Mouse (Mus musculus): Measurements from ENCODE around the gene Ndufa10.

- TF ChIP-seq EP300 (IDR thresholded peaks at IDR 0.05) = no peak
- no peak for TF ChIP-seq CTCF (IDR thresholded peaks at IDR 0.05)
These were observed 22.3 kb upstream of the Ndufa10 start, which contains the start of gene Olfr1415 for GRCm38 (mm10) chr1:92496001-92496400.
